Mouse (Mus musculus): ENCODE measurements around the gene 4932438H23Rik. TPM values are rescaled to one million over a fixed set of nuclear protein-coding genes. Genes with fewer than 3 reads are reported as not detected.

4932438H23Rik gene
- polyA plus RNA-seq, 1 experiment = 0.02 TPM

DNA sequence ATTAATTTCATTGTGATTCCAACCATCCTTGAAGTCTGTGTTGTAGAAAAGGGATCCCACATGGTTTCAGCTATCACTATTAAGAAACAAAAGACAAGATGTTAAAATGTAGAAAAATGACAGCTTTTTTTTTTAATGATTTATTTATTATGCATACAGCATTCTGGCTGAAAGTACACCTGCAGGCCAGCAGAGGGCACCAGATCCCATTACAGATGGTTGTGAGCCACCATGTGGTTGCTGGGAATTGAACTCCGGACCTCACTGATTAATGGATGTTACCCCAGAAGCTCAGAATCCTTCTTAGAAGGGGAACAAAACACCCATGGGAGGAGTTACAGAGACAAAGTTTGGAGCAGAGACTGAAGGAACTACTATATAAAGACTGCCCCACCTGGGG is 71.5 kb downstream of the 4932438H23Rik start:
- Histone ChIP-seq H3ac (ENCODE audit: control insufficient read depth, insufficient read length, low read depth) (no peak overlapping the region), H3K4me3 (ENCODE audit: insufficient read depth, poor library complexity, severe bottlenecking) (no peak overlapping the region), H3K27me3 (ENCODE audit: control insufficient read depth, insufficient read depth, insufficient read length) (no peaks in the 10 kb centered on the region), H3K36me3 (ENCODE audit: control insufficient read depth, insufficient read depth) (peaks cover 96% of the 10 kb centered on the region), H3K79me2 (ENCODE audit: control insufficient read depth, insufficient read depth) (no peaks in the 10 kb centered on the region), H3K79me3 (ENCODE audit: low read depth) (no peaks in the 10 kb centered on the region)
- TF ChIP-seq FOSL1 (IDR thresholded peaks at IDR 0.05; ENCODE audit: insufficient read depth, low read length, poor library complexity, severe bottlenecking) (no peak), CTCF (IDR thresholded peaks at IDR 0.05; ENCODE audit: control insufficient read depth, insufficient read depth, insufficient read length) (no peak), MYOG (IDR thresholded peaks at IDR 0.05; ENCODE audit: control insufficient read depth, extremely low read depth, insufficient read length) (no peak), USF1 (IDR thresholded peaks at IDR 0.05; ENCODE audit: low read depth) (no peak), MAX (IDR thresholded peaks at IDR 0.05) (no peak), CEBPB (IDR thresholded peaks at IDR 0.05; ENCODE audit: low read depth) (no peak), MYOD1 (IDR thresholded peaks at IDR 0.05; ENCODE audit: control insufficient read depth, insufficient read length, low read depth) (no peak)

- no peaks in the 10 kb centered on the region for H3K79me2 ChIP-seq (ENCODE audit: control insufficient read depth, insufficient read depth)
- no peak overlapping the region for H3K4me3 ChIP-seq (ENCODE audit: insufficient read depth, poor library complexity, severe bottlenecking)
- H3K36me3 ChIP-seq (ENCODE audit: control insufficient read depth, insufficient read depth) = peaks cover 95% of the 10 kb centered on the region
- TF ChIP-seq USF1 (IDR thresholded peaks at IDR 0.05; ENCODE audit: low read depth) (no peak), MAX (IDR thresholded peaks at IDR 0.05) (no peak), MYOD1 (IDR thresholded peaks at IDR 0.05; ENCODE audit: control insufficient read depth, insufficient read length, low read depth) (no peak), MYOG (IDR thresholded peaks at IDR 0.05; ENCODE audit: control insufficient read depth, extremely low read depth, insufficient read length) (no peak), CEBPB (IDR thresholded peaks at IDR 0.05; ENCODE audit: low read depth) (no peak), FOSL1 (IDR thresholded peaks at IDR 0.05; ENCODE audit: insufficient read depth, low read length, poor library complexity, severe bottlenecking) (no peak), CTCF (IDR thresholded peaks at IDR 0.05; ENCODE audit: control insufficient read depth, insufficient read depth, insufficient read length) (no peak)
- no peaks in the 10 kb centered on the region for H3K79me3 ChIP-seq (ENCODE audit: low read depth)
- H3ac ChIP-seq (ENCODE audit: control insufficient read depth, insufficient read length, low read depth) = no peak overlapping the region
- no peaks in the 10 kb centered on the region for H3K27me3 ChIP-seq (ENCODE audit: control insufficient read depth, insufficient read depth, insufficient read length)
Measured at GRCm38 (mm10) chr16:91020842-91021483, 74.0 kb downstream of the 4932438H23Rik start.

- H3K4me3 ChIP-seq (ENCODE audit: insufficient read depth, poor library complexity, severe bottlenecking) = no peak overlapping the region
- TF ChIP-seq CTCF (IDR thresholded peaks at IDR 0.05; ENCODE audit: control insufficient read depth, insufficient read depth, insufficient read length) (no peak), CEBPB (IDR thresholded peaks at IDR 0.05; ENCODE audit: low read depth) (no peak), MYOD1 (IDR thresholded peaks at IDR 0.05; ENCODE audit: control insufficient read depth, insufficient read length, low read depth) (no peak), USF1 (IDR thresholded peaks at IDR 0.05; ENCODE audit: low read depth) (no peak), MAX (IDR thresholded peaks at IDR 0.05) (no peak), FOSL1 (IDR thresholded peaks at IDR 0.05; ENCODE audit: insufficient read depth, low read length, poor library complexity, severe bottlenecking) (no peak), MYOG (IDR thresholded peaks at IDR 0.05; ENCODE audit: control insufficient read depth, extremely low read depth, insufficient read length) (no peak)
- H3K79me3 ChIP-seq (ENCODE audit: low read depth) = no peaks in the 10 kb centered on the region
- no peaks in the 10 kb centered on the region for H3K79me2 ChIP-seq (ENCODE audit: control insufficient read depth, insufficient read depth)
- H3K27me3 ChIP-seq (ENCODE audit: control insufficient read depth, insufficient read depth, insufficient read length) = no peaks in the 10 kb centered on the region
- no peak overlapping the region for H3ac ChIP-seq (ENCODE audit: control insufficient read depth, insufficient read length, low read depth)
- peaks cover 88% of the 10 kb centered on the region for H3K36me3 ChIP-seq (ENCODE audit: control insufficient read depth, insufficient read depth)
Measured at GRCm38 (mm10) chr16:91019476-91019875, 75.4 kb downstream of the 4932438H23Rik start.

- H3K36me3 ChIP-seq (ENCODE audit: control insufficient read depth, insufficient read depth) = peaks cover 71% of the 10 kb centered on the region
- no peak overlapping the region for H3K4me3 ChIP-seq (ENCODE audit: insufficient read depth, poor library complexity, severe bottlenecking)
- H3K79me3 ChIP-seq (ENCODE audit: low read depth) = no peaks in the 10 kb centered on the region
- no peaks in the 10 kb centered on the region for H3K27me3 ChIP-seq (ENCODE audit: control insufficient read depth, insufficient read depth, insufficient read length)
- H3ac ChIP-seq (ENCODE audit: control insufficient read depth, insufficient read length, low read depth) = no peak overlapping the region
- H3K79me2 ChIP-seq (ENCODE audit: control insufficient read depth, insufficient read depth) = peaks cover under 1% of the 10 kb centered on the region
- TF ChIP-seq CTCF (IDR thresholded peaks at IDR 0.05; ENCODE audit: control insufficient read depth, insufficient read depth, insufficient read length) (no peak), MYOD1 (IDR thresholded peaks at IDR 0.05; ENCODE audit: control insufficient read depth, insufficient read length, low read depth) (no peak), MYOG (IDR thresholded peaks at IDR 0.05; ENCODE audit: control insufficient read depth, extremely low read depth, insufficient read length) (no peak), CEBPB (IDR thresholded peaks at IDR 0.05; ENCODE audit: low read depth) (no peak), MAX (IDR thresholded peaks at IDR 0.05) (no peak), FOSL1 (IDR thresholded peaks at IDR 0.05; ENCODE audit: insufficient read depth, low read length, poor library complexity, severe bottlenecking) (no peak), USF1 (IDR thresholded peaks at IDR 0.05; ENCODE audit: low read depth) (no peak)
Measured at GRCm38 (mm10) chr16:91015761-91016160, 79.2 kb downstream of the 4932438H23Rik start.

DNA sequence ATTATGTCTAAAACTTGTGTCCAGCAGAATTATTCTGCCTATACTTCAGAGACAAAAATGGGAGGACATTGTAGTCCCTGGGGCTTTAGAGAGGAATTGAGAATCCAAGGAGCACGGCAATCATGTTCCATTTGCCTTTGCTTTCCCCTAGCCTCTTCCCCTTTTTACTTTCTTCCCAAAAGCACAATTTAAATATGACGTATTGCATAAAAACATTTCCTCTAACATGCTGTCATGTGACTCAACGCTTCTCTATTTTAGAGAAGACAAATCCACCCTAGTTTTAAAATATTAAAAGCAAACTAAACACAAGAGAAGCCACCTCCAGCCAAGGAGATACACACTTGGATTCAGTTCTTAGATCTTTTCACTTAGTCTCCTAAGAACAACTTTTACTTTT is 83.1 kb downstream of the 4932438H23Rik start:
- TF ChIP-seq MYOD1 (IDR thresholded peaks at IDR 0.05; ENCODE audit: control insufficient read depth, insufficient read length, low read depth) = no peak
- TF ChIP-seq FOSL1 (IDR thresholded peaks at IDR 0.05; ENCODE audit: insufficient read depth, low read length, poor library complexity, severe bottlenecking) = no peak
- no peak for TF ChIP-seq MYOG (IDR thresholded peaks at IDR 0.05; ENCODE audit: control insufficient read depth, extremely low read depth, insufficient read length)
- no peak for TF ChIP-seq CTCF (IDR thresholded peaks at IDR 0.05; ENCODE audit: control insufficient read depth, insufficient read depth, insufficient read length)
- TF ChIP-seq USF1 (IDR thresholded peaks at IDR 0.05; ENCODE audit: low read depth) = peak; percentile 59
- TF ChIP-seq MAX (IDR thresholded peaks at IDR 0.05) = no peak

More for the DNA sequence above, 83.1 kb downstream of the 4932438H23Rik start:
- Histone ChIP-seq H3K79me2 (ENCODE audit: control insufficient read depth, insufficient read depth) (peaks cover 15% of the 10 kb centered on the region), H3K4me3 (ENCODE audit: insufficient read depth, poor library complexity, severe bottlenecking) (peak overlapping the region; percentile 85), H3K79me3 (ENCODE audit: low read depth) (peaks cover 3% of the 10 kb centered on the region), H3K36me3 (ENCODE audit: control insufficient read depth, insufficient read depth) (peaks cover 34% of the 10 kb centered on the region), H3ac (ENCODE audit: control insufficient read depth, insufficient read length, low read depth) (no peak overlapping the region), H3K27me3 (ENCODE audit: control insufficient read depth, insufficient read depth, insufficient read length) (no peaks in the 10 kb centered on the region)
